Mouse (Mus musculus) kidney, adult 18-20 months (tissue): ENCODE data around the gene Ppp1r12b.

ENCODE experiments used
- DNase-seq: peaks from one replicate; pipeline ENCODE4 v3.0.0; 2021

The Ppp1r12b gene

GRCm38 (mm10) chr1:134756190-134756873 lies 199.4 kb downstream of the Ppp1r12b start:
- DNase-seq = no peak

GRCm38 (mm10) chr1:134755548-134756189 lies 200.1 kb downstream of the Ppp1r12b start:
- no peak for DNase-seq

GRCm38 (mm10) chr1:134754818-134755217 lies 200.9 kb downstream of the Ppp1r12b start:
- no peak for DNase-seq

GRCm38 (mm10) chr1:134753751-134754630 lies 201.8 kb downstream of the Ppp1r12b start:
- DNase-seq = no peak

GRCm38 (mm10) chr1:134752447-134752846 lies 203.3 kb downstream of the Ppp1r12b start:
- DNase-seq = no peak

GRCm38 (mm10) chr1:134749889-134750288 lies 205.9 kb downstream of the Ppp1r12b start:
- no peak for DNase-seq

GRCm38 (mm10) chr1:134747236-134748174 lies 208.2 kb downstream of the Ppp1r12b start:
- DNase-seq = peak; percentile 49

GRCm38 (mm10) chr1:134745648-134746047 lies 210.1 kb downstream of the Ppp1r12b start:
- DNase-seq = peak; percentile 35

GRCm38 (mm10) chr1:134741946-134742661 lies 213.6 kb downstream of the Ppp1r12b start:
- DNase-seq = no peak

- peak; percentile 23 for DNase-seq
These were observed 214.3 kb downstream of the Ppp1r12b start for GRCm38 (mm10) chr1:134741433-134741832.

GRCm38 (mm10) chr1:134737463-134737862 lies 218.3 kb downstream of the Ppp1r12b start:
- DNase-seq = no peak

- no peak for DNase-seq
These were observed 222.1 kb downstream of the Ppp1r12b start for GRCm38 (mm10) chr1:134733659-134734058.

- DNase-seq = peak; percentile 32
These were observed 228.5 kb downstream of the Ppp1r12b start for GRCm38 (mm10) chr1:134727256-134727655.

GRCm38 (mm10) chr1:134726480-134726879 lies 229.3 kb downstream of the Ppp1r12b start:
- DNase-seq = no peak

GRCm38 (mm10) chr1:134725276-134725675 lies 230.5 kb downstream of the Ppp1r12b start:
- peak; percentile 54 for DNase-seq

GRCm38 (mm10) chr1:134722891-134723290 lies 232.9 kb downstream of the Ppp1r12b start:
- DNase-seq = no peak

GRCm38 (mm10) chr1:134721486-134721885 lies 234.3 kb downstream of the Ppp1r12b start:
- DNase-seq = no peak

- DNase-seq = no peak
These were observed 235.9 kb downstream of the Ppp1r12b start for GRCm38 (mm10) chr1:134719718-134720304.

- peak; percentile 22 for DNase-seq
These were observed 240.7 kb downstream of the Ppp1r12b start for GRCm38 (mm10) chr1:134715092-134715491.

- no peak for DNase-seq
These were observed 241.6 kb downstream of the Ppp1r12b start for GRCm38 (mm10) chr1:134714166-134714565.

- DNase-seq = no peak
These were observed 242.2 kb downstream of the Ppp1r12b start for GRCm38 (mm10) chr1:134713421-134713969.
